8 mouse cellular contexts compared by ENCODE assay signal in the genomic region with DNA sequence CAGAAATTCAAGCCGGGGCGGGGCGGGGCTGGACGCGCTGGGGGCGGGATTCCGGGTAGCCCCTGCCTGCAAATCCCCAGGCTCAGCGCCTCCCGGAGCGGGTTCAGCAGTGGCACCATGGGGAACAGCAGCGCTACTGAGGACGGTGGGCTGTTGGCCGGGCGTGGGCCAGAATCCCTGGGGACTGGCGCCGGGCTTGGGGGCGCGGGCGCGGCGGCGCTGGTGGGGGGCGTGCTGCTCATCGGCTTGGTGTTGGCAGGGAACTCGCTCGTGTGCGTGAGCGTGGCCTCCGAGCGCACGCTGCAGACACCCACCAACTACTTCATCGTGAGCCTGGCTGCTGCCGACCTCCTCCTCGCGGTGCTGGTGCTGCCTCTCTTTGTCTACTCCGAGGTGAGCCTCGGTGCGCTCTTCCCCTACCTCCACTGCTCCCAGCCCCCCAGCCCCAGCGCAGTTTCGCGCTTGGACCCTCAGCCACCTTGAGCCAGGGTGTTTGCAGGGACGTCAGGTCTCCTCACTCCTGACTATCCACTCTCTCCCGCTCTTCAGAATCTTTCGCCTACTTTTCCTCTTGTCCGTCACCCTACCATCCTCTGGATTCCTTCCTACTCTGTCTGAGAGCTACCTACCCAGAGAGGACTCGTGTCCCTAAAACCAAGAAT. TPM values are rescaled to one million over a fixed set of nuclear protein-coding genes. Genes with fewer than 3 reads are reported as not detected.
DNase-seq lines count a peak whose midpoint lies in the region; ATAC-seq lines count a peak whose summit lies in the region.

A gene (plus strand): TSS at position 86 of the 662 bp plus-strand sequence.

- peak; percentile 72; the same call in 1 of the 2 replicates for ATAC-seq in frontal cortex, adult (ENCODE audit: low TSS enrichment)
- ATAC-seq in neural tube, embryonic 14.5 days (ENCODE audit: low read depth), result peak; percentile 60

- peak within 1 kb of the TSS; percentile 84 for H3K27ac ChIP-seq in limb, embryonic 10.5 days
- no peak within 1 kb of the TSS for H3K27ac ChIP-seq in neural tube, embryonic 14.5 days (ENCODE audit: low read depth, low read length)

- H3K27me3 ChIP-seq in limb, embryonic 10.5 days (ENCODE audit: low read depth, poor library complexity, severe bottlenecking), result peaks cover 71% of the 10 kb centered on the region
- peaks cover 34% of the 10 kb centered on the region for H3K27me3 ChIP-seq in neural tube, embryonic 14.5 days (ENCODE audit: control insufficient read depth, insufficient read depth, low read length)

- H3K9ac ChIP-seq in neural tube, embryonic 14.5 days (replicated peaks; ENCODE audit: low read depth, low read length), result peak within 1 kb of the TSS; percentile 60

- DNase-seq in frontal cortex, postnatal 14 days (ENCODE audit: low spot score in 2 of 2), result no peak
- DNase-seq in thymus, postnatal 4 days, result peak; percentile 44
- no peak for DNase-seq in thymus, postnatal 0 days (ENCODE audit: low spot score)
- DNase-seq in limb, embryonic 10.5 days (ENCODE audit: low spot score), result peak; percentile 80
- DNase-seq in adipocyte (ENCODE audit: low spot score), result no peak
- no peak for DNase-seq in gastrocnemius, postnatal 10 days

- H3K9me3 ChIP-seq in limb, embryonic 10.5 days (replicated peaks), result no peaks in the 10 kb centered on the region
- H3K9me3 ChIP-seq in neural tube, embryonic 14.5 days (ENCODE audit: control insufficient read depth, low read length), result no peaks in the 10 kb centered on the region

- H3K36me3 ChIP-seq in limb, embryonic 10.5 days, result peaks cover 6% of the 10 kb centered on the region
- no peaks in the 10 kb centered on the region for H3K36me3 ChIP-seq in neural tube, embryonic 14.5 days (ENCODE audit: control insufficient read depth, insufficient read depth, low read length)

- peak within 1 kb of the TSS; percentile 65 for H3K4me3 ChIP-seq in limb, embryonic 10.5 days
- peak within 1 kb of the TSS; percentile 45 for H3K4me3 ChIP-seq in neural tube, embryonic 14.5 days (ENCODE audit: low read depth, low read length)

- WGBS in limb, embryonic 10.5 days, result 2% methylated on average over 46 of the region's 46 CpGs
- WGBS in neural tube, embryonic 14.5 days, result 1% methylated on average over 43 of the region's 46 CpGs

- H3K4me2 ChIP-seq in neural tube, embryonic 14.5 days (ENCODE audit: low read depth, low read length), result peak within 1 kb of the TSS; percentile 73

- H3K4me1 ChIP-seq in limb, embryonic 10.5 days, result peaks cover 31% of the 10 kb centered on the region
- H3K4me1 ChIP-seq in neural tube, embryonic 14.5 days (ENCODE audit: control insufficient read depth, insufficient read depth, low read length), result peaks cover 8% of the 10 kb centered on the region; the same call in 1 of the 2 replicates

RNA-seq across cellular contexts. Expression of the gene that starts here (rescaled TPM):
- 0.33 and 0.40 TPM in 2 replicates for polyA plus RNA-seq in thymus, postnatal 0 days (2015; fragmentation: Nextera tagmentation; extraction: Ambion mirVana)
- polyA plus RNA-seq in limb, embryonic 10.5 days (2016; fragmentation: Nextera tagmentation; extraction: Ambion mirVana), result 0.68 and 0.93 TPM in 2 replicates
- polyA plus RNA-seq in neural tube, embryonic 14.5 days (2014; fragmentation: Nextera tagmentation; extraction: Ambion mirVana), result 0.73 and 0.90 TPM in 2 replicates
- total RNA-seq in gastrocnemius, postnatal 10 days (2021), result under 1 TPM; 0.70 to 0.99 TPM

Comparison
In these comparisons a context has a peak if more than half of its experiments do, and no peak if none do; other contexts are left out.
1. Peak in DNase-seq, H3K4me3 ChIP-seq and H3K27ac ChIP-seq in limb, embryonic 10.5 days; RNA of the gene not detected or under 1 TPM.
2. Peak in ATAC-seq, H3K4me3 ChIP-seq, H3K9ac ChIP-seq and H3K4me2 ChIP-seq in neural tube, embryonic 14.5 days; RNA of the gene not detected or under 1 TPM.